Mouse (Mus musculus) spleen, adult 2 months (tissue): ENCODE data around the gene Zfp644.

Source experiments
- CTCF ChIP-seq: fragments of 200-500 bp; IDR thresholded peaks from 2 replicates; pipeline ENCODE4 v1.5.1; 2011; ENCODE audit warnings: mild to moderate bottlenecking, inconsistent platforms; ENCODE audit not compliant: insufficient read depth, insufficient read length, insufficient replicate concordance; ENCODE audit errors: extremely low read depth
- POLR2A ChIP-seq: fragments of 200-500 bp; IDR thresholded peaks from 2 replicates; pipeline ENCODE4 v1.6.1; 2011; ENCODE audit warnings: low read depth, low read length, inconsistent platforms

DNA sequence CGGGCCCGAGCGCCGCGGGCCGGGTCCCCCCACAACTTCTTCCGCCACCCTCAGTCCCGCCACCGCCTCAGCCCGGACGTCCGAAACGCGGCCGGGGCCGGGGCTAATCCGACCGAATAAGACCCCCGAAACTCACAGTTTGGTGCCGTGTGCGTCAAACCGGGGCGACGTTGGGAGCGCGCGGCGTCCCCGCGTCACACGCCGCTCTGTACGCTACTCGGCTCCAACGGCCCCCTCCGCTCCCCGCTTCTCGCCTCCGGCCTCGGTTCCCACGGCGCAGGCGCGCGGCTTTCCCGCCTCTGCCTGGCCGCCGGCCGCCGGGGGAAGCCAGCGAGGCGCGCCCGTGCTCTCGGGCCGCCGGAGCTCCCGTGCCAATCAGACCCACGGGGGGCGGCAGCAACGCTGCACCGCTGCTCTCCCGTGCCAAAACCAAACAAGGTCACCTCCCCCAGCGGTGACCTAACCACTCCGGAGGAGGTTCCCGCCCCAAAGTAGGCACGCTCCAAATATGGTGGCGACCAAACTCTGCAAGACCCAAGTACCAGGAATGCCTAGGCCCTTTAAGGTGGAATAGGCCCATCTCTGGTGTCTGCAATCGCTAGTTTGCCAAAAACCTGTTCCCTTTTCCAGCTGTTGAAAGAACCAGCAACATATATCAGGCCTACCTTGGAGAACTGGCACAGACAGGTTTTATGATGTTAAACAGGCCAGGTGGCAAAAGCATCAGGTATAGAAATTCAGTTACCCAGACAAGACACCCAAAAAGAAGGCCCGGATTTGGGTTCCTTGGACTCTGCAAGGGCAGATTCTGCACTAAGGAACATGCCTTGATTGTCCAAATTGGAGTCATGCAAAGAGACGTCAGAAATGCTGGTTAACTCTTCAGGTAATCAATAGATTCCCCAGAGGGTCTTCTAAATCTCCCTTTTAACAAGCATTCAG lies at the start of gene Zfp644:
- TF ChIP-seq POLR2A (peak; percentile 40), CTCF (no peak)
